Mouse (Mus musculus) megakaryocyte-erythroid progenitor cell, adult 5-6 weeks (primary cell): ENCODE measurements at regions not wholly inside any gene's neighbourhood (a gene's known extent, or its start where the extent isn't known, plus 50 kb on each side); places are given as distances from the start of the nearest gene placed in this dataset.

Source experiments
- ATAC-seq: replicated peaks from 2 replicates; pipeline ENCODE4 v1.8.0; 2016; ENCODE audit warnings: mild to moderate bottlenecking, inconsistent platforms; ENCODE audit not compliant: severe bottlenecking, poor library complexity, low FRiP score, low TSS enrichment

GRCm38 (mm10) chr3:40102698-40103097 is 428.4 kb upstream of the Intu start:
- no peak for ATAC-seq

GRCm38 (mm10) chr3:40114811-40115210 is 416.3 kb upstream of the Intu start:
- ATAC-seq: no peak

GRCm38 (mm10) chr3:40118551-40118950 is 412.5 kb upstream of the Intu start:
- no peak for ATAC-seq

GRCm38 (mm10) chr3:40119462-40119861 is 411.6 kb upstream of the Intu start:
- ATAC-seq: no peak

GRCm38 (mm10) chr3:40120298-40120875 is 410.7 kb upstream of the Intu start:
- ATAC-seq: no peak

- no peak for ATAC-seq
These were observed 407.4 kb upstream of the Intu start for GRCm38 (mm10) chr3:40123558-40124236.

- ATAC-seq: no peak
These were observed 404.2 kb upstream of the Intu start for GRCm38 (mm10) chr3:40126903-40127302.

GRCm38 (mm10) chr3:40130858-40131584 is 400.1 kb upstream of the Intu start:
- ATAC-seq: no peak

- ATAC-seq: no peak
These were observed 392.4 kb upstream of the Intu start for GRCm38 (mm10) chr3:40138671-40139070.

- no peak for ATAC-seq
These were observed 388.9 kb upstream of the Intu start for GRCm38 (mm10) chr3:40142229-40142628.

GRCm38 (mm10) chr3:40158631-40159030 is 372.5 kb upstream of the Intu start:
- ATAC-seq: no peak

GRCm38 (mm10) chr3:40159591-40160145 is 371.4 kb upstream of the Intu start:
- no peak for ATAC-seq

GRCm38 (mm10) chr3:40164181-40164580 is 366.9 kb upstream of the Intu start:
- ATAC-seq: no peak

- no peak for ATAC-seq
These were observed 363.0 kb upstream of the Intu start for GRCm38 (mm10) chr3:40167970-40168626.

GRCm38 (mm10) chr3:40169590-40169989 is 361.5 kb upstream of the Intu start:
- ATAC-seq: no peak

- ATAC-seq: no peak
These were observed 351.3 kb upstream of the Intu start for GRCm38 (mm10) chr3:40179726-40180317.

GRCm38 (mm10) chr3:40185597-40186320 is 345.3 kb upstream of the Intu start:
- ATAC-seq: no peak

GRCm38 (mm10) chr3:40189529-40189928 is 341.6 kb upstream of the Intu start:
- no peak for ATAC-seq

GRCm38 (mm10) chr3:40190024-40190423 is 341.1 kb upstream of the Intu start:
- ATAC-seq: no peak
